Mouse (Mus musculus) retina, postnatal 1 day (tissue): ENCODE data around the gene Tmem254c.
"Not testable (repeated sequence)": the region's sequence is repeated elsewhere in the genome, so short reads cannot be mapped to it uniquely, and the experiment has no call there.

Source experiments
- DNase-seq: peaks from one replicate; pipeline ENCODE4 v3.0.0-alpha.2; 2012

Tmem254c gene

DNA sequence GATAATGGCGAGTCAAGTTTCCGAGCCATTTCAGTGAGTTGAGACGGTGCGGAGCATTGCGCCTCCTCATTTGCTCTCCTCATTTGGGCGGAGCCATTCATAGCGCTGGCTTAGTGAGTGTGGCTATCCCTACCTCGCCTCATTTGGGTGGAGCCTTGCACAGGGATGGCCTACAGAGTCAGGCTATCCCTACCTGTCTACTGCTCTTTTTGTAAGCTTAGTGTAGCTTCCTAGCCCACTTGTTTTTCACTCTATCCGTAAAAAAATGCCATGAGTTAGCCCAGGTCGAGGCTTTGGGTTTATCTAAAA lies at the start of gene Tmem254c:
Gene Tmem254c (minus strand): TSS at position 31 of the 309 bp plus-strand sequence.
- DNase-seq: not testable (repeated sequence)

DNA sequence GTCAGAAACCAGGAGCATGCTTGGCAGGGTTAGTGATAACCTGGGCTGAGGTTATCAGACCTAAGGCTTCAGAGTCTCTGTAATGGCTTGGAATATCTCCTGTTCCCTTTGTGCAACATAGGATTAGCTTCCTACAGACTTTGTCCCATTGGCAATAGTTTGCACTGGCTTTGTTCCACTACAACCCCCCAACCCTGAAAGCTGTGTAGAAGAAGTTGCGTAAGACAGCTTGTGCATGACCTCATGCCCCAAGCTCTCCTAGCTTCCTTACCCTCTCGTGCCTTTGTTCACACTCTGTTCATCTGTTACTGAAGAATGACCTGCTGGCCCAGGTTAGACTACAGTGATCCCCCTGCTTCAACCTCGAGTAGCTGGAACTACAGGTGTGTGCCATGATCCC lies 30.5 kb upstream of the Tmem254c start:
- not testable (repeated sequence) for DNase-seq

DNA sequence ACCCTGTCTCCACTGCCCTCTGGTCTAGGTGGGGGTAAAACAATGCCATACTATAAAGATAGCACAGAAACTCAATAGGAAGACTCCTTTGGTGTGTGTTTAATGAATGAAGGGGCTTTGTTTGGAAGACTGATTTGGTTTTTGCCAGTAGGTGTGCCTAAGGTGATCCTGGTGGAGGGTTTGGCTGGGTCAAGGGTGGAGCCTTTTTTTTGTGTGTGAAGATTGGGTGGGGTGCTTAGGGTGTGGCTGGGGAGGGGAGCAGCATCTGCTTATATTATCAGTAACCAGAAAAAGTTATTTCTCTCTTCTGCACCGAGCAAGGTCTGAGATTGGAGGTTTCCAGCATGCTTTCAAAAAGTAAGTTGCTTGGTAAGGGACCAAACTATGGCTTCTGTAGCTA lies 14.8 kb upstream of the Tmem254c start, which contains the start of gene Cphx3:
Gene Cphx3 (plus strand): TSS at position 301 of the 400 bp plus-strand sequence.
- not testable (repeated sequence) for DNase-seq

DNA sequence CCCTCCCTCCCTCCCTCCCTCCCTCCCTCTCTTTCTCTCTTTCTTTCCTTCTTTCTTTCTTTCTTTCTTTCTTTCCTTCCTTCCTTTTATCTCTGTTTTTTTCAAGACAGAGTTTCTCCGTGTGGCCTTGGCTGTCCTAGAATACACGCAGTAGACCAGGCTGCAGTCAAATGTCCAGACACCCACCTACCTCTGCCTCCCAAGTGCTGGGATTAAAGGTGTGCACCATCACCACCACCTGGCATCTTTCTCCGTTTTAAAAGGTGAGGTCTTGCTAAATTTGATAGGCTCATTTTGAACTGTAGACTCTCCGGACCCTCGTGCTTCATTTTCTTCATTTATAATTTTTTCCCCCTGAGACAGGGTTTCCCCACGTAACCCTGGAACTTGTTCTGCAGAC lies 14.1 kb upstream of the Tmem254c start, which contains the start of gene Cphx2:
Gene Cphx2 (plus strand): TSS at position 301 of the 400 bp plus-strand sequence.
- not testable (repeated sequence) for DNase-seq

DNA sequence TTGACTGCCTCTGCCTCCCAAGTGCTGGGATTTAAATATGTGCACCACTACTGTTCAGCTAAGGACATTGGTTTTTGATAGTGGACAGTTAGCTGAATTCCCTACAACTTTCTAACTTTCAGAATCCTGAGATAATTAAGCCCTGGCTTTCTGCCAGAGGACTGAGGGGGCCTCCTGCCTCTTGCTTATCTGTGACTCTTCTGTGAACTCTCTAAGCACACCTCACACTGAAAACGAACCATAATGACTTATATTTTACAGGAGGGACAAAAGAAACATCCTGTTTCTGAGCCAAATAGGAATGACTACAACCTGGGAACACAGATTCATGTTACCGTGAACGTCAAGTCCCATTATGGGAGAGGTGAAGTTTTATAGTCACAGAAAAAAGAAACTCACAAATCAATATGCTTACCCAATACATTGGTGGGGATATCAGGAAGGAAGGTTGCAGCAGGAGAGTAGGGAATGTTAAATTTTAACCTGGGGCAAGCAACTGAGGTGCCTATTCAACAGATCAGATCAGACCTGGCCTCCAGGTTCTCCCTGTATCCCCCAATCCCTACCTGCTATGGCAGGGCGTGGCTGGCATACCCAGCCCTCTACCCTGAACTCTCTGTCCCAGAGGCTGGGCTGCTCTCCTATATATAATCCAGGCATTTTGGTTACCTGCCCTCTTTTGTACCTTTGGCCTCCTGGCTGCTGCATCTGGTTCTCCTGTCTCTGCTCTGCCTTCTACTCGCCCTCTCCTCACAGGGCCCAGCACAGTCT lies 9.7 kb upstream of the Tmem254c start:
- not testable (repeated sequence) for DNase-seq

DNA sequence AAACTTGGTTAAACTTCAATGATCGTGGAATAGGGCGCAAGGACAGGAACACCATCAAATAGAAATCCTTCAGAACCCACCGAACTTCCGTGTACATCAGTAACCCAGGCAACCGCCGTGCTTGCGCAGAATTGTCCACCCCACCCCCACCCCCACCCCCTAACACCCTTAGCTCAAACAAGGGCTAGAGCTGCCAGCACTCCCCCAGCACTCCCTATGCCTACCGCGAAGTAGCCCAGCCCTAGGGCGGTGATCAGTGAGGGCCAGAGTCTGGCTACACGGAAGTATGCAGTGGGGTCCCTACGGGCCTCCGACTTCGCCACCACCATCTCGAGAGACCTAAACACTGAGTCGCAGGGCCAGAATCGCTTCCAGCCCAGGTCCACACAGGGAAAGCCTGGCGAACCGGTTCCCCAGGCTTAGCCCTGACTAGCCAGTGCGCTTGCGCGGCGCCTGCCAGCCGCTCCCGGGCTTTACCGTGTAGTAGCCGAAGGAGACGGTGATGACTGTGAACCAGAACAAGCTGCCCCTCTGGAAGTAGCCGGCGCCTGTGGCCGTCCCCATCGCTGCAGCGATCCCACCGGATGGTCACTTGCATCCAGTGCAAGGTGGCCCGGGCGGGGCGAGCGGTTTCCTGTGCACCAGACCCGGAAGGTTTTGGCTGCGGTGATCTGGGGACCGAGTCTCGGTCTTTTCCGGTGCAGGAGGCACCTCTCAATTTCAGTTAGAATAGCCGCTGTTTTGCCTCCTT lies 406 bp downstream of the Tmem254c start:
- not testable (repeated sequence) for DNase-seq

DNA sequence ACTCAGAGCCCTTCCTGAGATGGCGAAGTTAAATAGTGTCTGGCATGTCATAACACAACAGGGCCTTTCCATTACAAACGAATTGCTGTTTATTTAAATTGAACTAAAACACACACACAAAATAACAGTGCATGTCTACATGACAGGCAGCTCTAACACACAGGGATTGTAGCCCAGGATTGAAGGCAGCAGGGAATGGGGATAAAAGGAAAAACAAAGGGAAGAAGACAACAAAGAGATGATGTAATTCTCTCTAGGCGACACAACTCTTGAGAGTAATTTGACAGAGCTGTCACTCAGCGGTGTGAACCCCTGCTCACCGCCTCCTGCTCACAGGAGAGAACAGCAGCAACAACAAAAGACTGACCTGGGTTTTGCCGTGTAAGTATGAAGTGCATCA lies 7.8 kb downstream of the Tmem254c start:
- DNase-seq: not testable (repeated sequence)

DNA sequence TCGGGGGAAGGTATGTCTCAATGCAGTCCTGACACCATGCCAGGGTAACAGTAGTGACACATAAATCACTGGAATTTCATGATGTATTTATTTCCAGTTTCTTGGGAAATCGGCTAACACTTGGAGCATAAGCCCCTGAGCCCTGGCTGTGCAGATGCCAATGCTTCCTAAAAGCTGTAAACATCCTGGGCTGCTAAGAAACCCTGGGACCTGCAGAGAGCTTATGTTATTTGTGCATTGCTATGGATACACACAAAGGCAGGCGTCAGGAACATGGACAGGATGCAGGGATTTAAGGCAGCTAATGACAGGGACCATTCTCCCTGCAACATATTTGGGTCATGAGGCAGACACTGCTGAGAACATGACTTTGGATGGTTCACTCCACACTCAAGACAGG lies 9.0 kb downstream of the Tmem254c start:
- DNase-seq: not testable (repeated sequence)

DNA sequence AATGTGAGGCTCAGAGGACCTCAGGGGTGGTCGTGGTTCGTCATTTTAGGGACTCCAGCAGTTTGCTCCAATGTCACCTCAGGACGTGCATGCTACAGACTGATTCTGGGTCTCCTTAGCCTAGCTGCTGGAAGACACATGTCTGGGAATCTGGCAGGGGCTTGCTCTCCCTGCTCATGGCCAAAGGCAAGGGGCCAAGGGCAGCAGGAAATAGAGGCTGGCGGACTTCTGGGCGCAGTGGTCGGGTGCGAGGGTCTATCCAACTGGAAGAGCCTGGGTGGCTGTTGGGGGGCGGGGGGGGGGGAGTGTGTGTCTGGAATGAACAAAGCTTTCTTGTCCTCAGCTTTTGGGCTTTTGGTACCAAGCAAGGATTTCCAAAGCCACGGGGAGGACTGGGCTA lies 18.4 kb downstream of the Tmem254c start:
- DNase-seq: not testable (repeated sequence)

DNA sequence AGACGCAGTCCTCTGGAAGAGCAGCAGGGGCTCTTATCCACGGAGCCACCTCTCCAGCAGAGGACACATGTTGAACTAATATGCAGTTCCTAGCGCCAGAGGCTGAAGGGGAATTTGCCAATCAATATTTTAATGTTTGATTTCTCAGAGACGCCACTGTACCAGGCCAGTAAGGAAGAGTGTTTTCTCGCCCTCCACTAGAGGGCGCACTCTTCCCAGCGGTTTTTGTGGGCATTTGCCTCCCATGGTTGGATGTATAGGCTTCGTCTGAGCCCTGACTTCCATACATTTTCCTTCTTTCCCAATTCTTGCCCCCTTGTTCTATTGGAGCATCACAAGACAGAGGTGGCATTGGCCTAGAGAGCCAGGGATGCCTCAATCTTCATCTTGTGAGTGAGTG lies 20.1 kb downstream of the Tmem254c start:
- not testable (repeated sequence) for DNase-seq

DNA sequence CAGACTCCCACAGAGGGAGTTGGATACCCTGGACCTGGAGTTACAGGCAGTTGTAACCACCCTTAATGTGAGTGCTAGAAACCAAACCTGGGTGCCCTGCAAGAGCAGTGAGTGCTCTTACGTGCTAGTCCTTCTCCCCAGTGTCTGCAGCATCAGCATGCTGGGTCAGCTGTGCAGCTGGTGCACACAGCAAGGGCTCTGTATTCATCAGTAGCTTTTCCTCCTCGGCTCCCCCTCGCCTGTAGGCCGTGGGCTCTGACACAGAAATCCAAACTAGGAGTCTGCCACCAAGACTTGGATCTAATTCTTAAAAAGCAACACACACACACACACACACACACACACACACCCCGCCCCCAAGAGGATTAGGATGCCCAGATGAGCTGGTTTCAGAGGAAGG lies 22.1 kb downstream of the Tmem254c start:
- not testable (repeated sequence) for DNase-seq

DNA sequence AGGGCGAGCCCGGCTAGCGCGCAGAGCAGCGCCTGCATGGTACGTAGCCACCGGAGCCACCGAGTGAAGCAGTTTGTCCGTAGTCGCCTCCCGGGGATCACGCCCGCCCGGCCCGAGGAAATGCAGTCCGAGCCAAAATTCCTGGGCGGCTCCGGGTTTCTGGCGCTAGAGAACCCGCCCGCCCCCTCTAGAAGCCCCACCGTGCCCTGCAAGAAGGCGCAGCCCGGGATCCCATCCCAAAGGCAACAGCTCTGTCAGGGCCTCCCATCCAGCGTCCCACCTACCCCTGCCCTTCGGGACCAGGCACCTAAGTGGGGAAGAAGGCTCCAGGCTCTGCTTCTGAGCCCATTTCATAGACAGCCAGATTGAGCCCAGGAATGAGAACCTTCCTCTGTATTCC lies 24.5 kb downstream of the Tmem254c start, which contains the start of gene Gm9780:
Gene Gm9780 (minus strand): TSS at position 101 of the 400 bp plus-strand sequence.
- DNase-seq: not testable (repeated sequence)

DNA sequence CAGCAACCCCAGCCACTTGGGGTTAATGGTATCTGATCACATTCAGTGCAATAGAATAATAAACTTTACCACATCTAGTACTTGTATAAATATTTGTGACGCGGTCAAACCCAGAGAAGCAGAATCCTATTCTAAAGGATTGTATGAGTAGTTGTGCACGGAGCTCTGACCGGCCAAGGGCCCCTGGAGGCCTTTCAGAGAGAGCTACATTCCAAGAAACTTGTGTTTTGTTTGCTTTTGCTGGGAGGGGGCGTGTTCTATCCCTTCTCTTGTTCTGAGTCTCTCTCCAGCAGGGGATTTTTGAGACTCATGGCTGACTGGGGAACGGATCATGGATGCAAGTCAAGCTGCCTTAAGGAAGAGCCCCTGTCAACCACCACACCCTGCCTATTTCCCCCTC lies 31.7 kb downstream of the Tmem254c start:
- not testable (repeated sequence) for DNase-seq

DNA sequence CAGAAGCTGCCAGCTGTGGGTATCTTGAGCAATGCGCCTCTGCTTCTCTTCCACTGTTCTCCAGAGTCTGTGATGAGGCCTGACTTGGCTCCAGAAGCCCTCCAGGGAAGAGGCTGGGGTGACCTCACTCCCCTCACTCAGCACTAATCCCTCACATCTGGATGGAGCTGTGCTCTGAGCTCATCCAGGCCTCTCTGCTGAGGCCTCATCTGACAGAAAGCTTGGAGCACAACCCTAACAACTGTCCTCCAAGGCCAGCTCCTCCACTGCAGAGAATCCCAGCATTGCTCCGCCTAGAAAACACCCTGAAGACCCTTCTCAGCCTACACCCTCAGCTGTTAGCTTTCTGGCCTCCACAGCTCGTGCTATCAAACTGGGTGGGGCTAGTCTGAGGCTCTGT lies 32.8 kb downstream of the Tmem254c start:
- not testable (repeated sequence) for DNase-seq

DNA sequence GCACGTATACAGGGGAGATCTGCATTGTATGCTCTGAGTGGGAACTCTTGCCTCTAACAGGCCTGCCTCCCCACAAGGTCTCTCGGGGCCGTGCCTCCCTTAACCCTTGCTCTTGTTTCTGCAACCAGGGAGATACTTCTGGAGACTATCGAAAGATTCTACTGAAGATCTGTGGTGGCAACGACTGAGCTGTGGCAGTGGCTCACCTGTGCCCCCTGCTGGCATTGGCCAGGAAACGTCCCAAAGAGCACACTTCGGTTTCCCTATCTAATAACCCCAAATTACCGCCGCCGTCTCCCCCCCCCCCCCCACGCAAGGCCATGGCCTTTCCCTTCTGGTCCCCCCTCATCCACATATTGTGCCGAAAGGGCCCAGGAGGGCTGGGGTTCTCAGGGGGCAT lies 41.5 kb downstream of the Tmem254c start:
- not testable (repeated sequence) for DNase-seq

DNA sequence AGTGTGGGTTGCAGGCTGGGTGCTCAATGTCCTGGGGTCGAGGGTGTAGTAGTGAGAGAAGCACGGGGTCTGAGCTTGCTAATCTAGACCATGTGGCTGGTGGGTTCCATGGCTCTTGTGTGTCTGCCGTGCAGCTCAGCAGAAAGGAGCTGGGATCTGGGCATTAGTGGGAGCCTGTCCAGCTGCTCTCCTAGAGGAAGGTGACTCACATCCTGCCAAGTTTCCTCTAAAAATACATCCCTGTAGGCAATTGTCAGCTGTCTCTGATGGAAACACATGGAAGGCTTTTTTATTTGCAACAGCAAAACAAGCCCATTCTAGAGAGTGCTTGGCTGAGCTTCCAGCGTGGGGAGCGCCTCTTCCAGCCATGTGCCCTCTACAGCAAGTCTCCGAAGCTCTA lies 44.3 kb downstream of the Tmem254c start:
- DNase-seq: not testable (repeated sequence)

DNA sequence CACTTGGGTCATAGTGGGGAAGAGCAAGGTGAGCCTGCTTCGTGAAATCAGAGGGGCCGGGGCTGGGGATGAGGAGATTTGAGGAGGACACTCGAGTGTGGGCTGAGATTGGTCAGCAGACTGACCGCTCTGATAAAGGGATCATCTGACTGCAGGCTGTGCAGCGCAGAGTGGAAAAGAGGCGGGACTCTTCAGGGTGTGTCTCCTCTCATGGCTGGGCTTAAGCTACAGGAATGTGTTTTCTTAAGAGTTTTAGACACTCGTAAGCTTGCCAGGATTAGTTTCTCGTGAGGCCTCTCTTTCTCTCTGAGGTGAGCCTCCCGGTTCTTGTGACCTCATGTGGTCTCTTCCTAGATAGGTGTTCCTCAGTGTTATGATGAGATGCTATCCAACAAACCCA lies 45.6 kb downstream of the Tmem254c start:
- DNase-seq: not testable (repeated sequence)

DNA sequence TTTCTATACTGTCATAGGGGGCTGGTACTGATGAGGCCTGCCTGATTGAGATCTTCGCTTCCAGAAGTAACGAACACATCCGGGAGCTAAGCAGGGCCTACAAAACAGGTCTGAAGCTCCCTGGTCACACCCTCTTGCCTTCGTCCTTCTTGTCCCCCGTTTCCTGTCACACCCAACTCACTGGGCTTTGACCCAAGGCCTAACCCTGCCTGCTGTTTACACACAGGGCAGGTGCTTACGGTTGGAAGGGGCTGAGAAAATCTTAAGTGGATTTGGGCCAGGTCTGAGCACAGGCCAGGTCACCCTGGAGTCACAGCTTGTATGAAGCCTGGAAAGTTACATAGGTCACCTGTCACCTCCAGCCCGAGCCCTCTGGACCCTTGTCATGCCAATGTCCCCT lies 50.7 kb downstream of the Tmem254c start:
- not testable (repeated sequence) for DNase-seq
